Mouse (Mus musculus) liver, postnatal 0 days (tissue): ENCODE measurements at regions not wholly inside any gene's neighbourhood (a gene's known extent, or its start where the extent isn't known, plus 50 kb on each side); places are given as distances from the start of the nearest gene placed in this dataset.

ENCODE experiments used
- CTCF ChIP-seq: sonication (generic); IDR thresholded peaks from 2 replicates; pipeline ENCODE4 v1.5.1; 2016; ENCODE audit warnings: antibody characterized with exemption, low read depth
- EP300 ChIP-seq: IDR thresholded peaks from 2 replicates; pipeline ENCODE4 v1.6.1; 2016; ENCODE audit warnings: antibody characterized with exemption, low read depth, mild to moderate bottlenecking

GRCm38 (mm10) chr12:39761326-39761725 is 276.5 kb downstream of the Arl4a start:
- TF ChIP-seq CTCF (no peak), EP300 (no peak)
